ENCODE assay signal across 7 mouse cellular contexts in the genomic region with DNA sequence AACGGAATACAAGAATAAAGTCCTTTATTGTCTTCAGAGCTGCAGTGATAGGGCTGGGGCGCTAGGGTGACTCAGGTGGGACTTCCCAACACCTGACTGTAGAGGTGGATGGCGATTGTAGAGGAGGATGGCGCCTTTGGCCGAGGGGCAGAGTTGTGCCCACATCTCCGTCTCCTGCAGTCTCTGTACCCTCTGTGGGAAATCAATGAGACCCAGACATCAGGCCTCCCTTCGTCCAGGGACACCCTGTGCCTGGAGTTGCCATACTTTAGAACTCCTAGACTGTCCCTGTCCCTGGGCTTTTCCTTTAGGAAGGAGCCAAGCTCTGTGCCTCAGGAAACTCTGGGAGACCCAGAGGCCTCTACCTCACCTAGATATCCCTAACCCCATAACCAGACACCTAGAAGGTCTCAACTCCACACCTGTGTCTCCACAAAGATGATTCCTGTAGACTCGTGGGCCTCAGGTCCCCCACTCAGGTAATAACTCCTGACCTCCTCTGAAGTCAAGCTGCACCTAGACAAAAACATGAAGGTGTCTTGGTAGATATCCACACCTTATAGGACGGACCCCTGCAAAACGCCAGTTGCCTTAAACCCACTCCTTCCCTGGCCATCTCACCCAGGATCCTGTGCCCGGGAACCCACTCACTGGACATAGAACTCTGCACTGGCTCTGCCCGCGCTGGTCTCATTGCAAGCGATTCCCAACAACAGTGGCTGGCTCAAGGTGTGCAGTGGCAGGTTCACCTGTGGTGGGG. TPM values are rescaled to one million over a fixed set of nuclear protein-coding genes. Genes with fewer than 3 reads are reported as not detected.
DNase-seq lines count a peak whose midpoint lies in the region; ATAC-seq and TF ChIP-seq lines count a peak whose summit lies in the region.

No protein-coding gene starts in this region.

- no peak for DNase-seq in lung, postnatal 4 days
- DNase-seq in forebrain, embryonic 10.5 days (ENCODE audit: extremely low spot score, low spot score): no peak
- DNase-seq in limb, embryonic 10.5 days (ENCODE audit: low spot score): no peak
- DNase-seq in spleen, adult 18-20 months: no peak

- H3K4me3 ChIP-seq in lung, embryonic 16.5 days (ENCODE audit: low read length): peak overlapping the region; percentile 62
- H3K4me3 ChIP-seq in forebrain, embryonic 10.5 days: peak overlapping the region; percentile 66
- peak overlapping the region; percentile 69 for H3K4me3 ChIP-seq in limb, embryonic 10.5 days
- peak overlapping the region; percentile 48 for H3K4me3 ChIP-seq in olfactory bulb, adult 2 months (ENCODE audit: insufficient read depth, low read depth, low read length)

- no peak for TF ChIP-seq CTCF in olfactory bulb, adult 2 months (IDR thresholded peaks at IDR 0.05; ENCODE audit: insufficient read depth, low read depth, low read length)

- no peaks in the 10 kb centered on the region for H3K27me3 ChIP-seq in lung, embryonic 16.5 days (ENCODE audit: control insufficient read depth, insufficient read depth, low read depth, low read length)
- H3K27me3 ChIP-seq in forebrain, embryonic 10.5 days (ENCODE audit: poor library complexity, severe bottlenecking): no peaks in the 10 kb centered on the region
- no peaks in the 10 kb centered on the region for H3K27me3 ChIP-seq in limb, embryonic 10.5 days (ENCODE audit: low read depth, poor library complexity, severe bottlenecking)

- no peaks in the 10 kb centered on the region; the same call in 1 of the 2 replicates for H3K36me3 ChIP-seq in lung, embryonic 16.5 days (ENCODE audit: control insufficient read depth, insufficient read depth, low read length)
- H3K36me3 ChIP-seq in forebrain, embryonic 10.5 days (replicated peaks): peaks cover 7% of the 10 kb centered on the region
- peaks cover 4% of the 10 kb centered on the region for H3K36me3 ChIP-seq in limb, embryonic 10.5 days

- WGBS in lung, embryonic 16.5 days: 58% methylated on average over 14 of the region's 14 CpGs
- 64% methylated on average over 14 of the region's 14 CpGs for WGBS in forebrain, embryonic 10.5 days
- WGBS in limb, embryonic 10.5 days: 64% methylated on average over 14 of the region's 14 CpGs
- 59% methylated on average over 14 of the region's 14 CpGs for whole genome bisulfite sequencing in olfactory bulb, adult 2 months

- ATAC-seq in lung, embryonic 16.5 days (ENCODE audit: low read depth): no peak
- ATAC-seq in frontal cortex, adult (ENCODE audit: low TSS enrichment): no peak

- H3K9ac ChIP-seq in lung, embryonic 16.5 days (ENCODE audit: low read length): peak overlapping the region; percentile 61

- H3K27ac ChIP-seq in lung, embryonic 16.5 days (ENCODE audit: low read length): 0 out of 2 replicates have a peak overlapping the region, but pooled peaks have one; percentile 29
- peak overlapping the region; percentile 88 for H3K27ac ChIP-seq in forebrain, embryonic 10.5 days
- H3K27ac ChIP-seq in limb, embryonic 10.5 days: peak overlapping the region; percentile 86
- H3K27ac ChIP-seq in olfactory bulb, adult 2 months (ENCODE audit: insufficient read depth, low read depth, low read length): 0 out of 2 replicates have a peak overlapping the region, but pooled peaks have one; percentile 2

- peak overlapping the region; percentile 98 for H3K4me2 ChIP-seq in lung, embryonic 16.5 days (ENCODE audit: low read depth, low read length)

- TF ChIP-seq POLR2A in olfactory bulb, adult 2 months (IDR thresholded peaks at IDR 0.05; ENCODE audit: insufficient read depth, low read depth, low read length): no peak

- no peaks in the 10 kb centered on the region for H3K9me3 ChIP-seq in lung, embryonic 16.5 days (ENCODE audit: control insufficient read depth, low read length)
- no peaks in the 10 kb centered on the region for H3K9me3 ChIP-seq in forebrain, embryonic 10.5 days
- no peaks in the 10 kb centered on the region for H3K9me3 ChIP-seq in limb, embryonic 10.5 days (replicated peaks)

- peaks cover 31% of the 10 kb centered on the region for H3K4me1 ChIP-seq in lung, embryonic 16.5 days (replicated peaks; ENCODE audit: control insufficient read depth, insufficient read depth, low read length)
- H3K4me1 ChIP-seq in forebrain, embryonic 10.5 days: peaks cover 66% of the 10 kb centered on the region
- peaks cover 49% of the 10 kb centered on the region for H3K4me1 ChIP-seq in limb, embryonic 10.5 days
- H3K4me1 ChIP-seq in olfactory bulb, adult 2 months (ENCODE audit: control insufficient read depth, insufficient read depth, low read length): peaks cover 36% of the 10 kb centered on the region

RNA-seq across cellular contexts. Expression of a gene that starts 0.8 kb away (rescaled TPM):
- polyA plus RNA-seq in lung, embryonic 16.5 days (2015; fragmentation: Nextera tagmentation; extraction: Ambion mirVana): 26.4 and 30.3 TPM in 2 replicates
- polyA plus RNA-seq in forebrain, embryonic 10.5 days (2016; fragmentation: Nextera tagmentation; extraction: Ambion mirVana): 19.5 and 19.7 TPM in 2 replicates
- 17.4 and 19.4 TPM in 2 replicates for polyA plus RNA-seq in limb, embryonic 10.5 days (2016; fragmentation: Nextera tagmentation; extraction: Ambion mirVana)
- polyA plus RNA-seq in olfactory bulb, adult 2 months (2012; ENCODE audit: insufficient read depth, insufficient read length, low replicate concordance, missing spikeins): not detected in 2 replicates

RNA-seq across cellular contexts. Expression of a gene that starts 2.7 kb away (rescaled TPM):
- 22.6 and 23.7 TPM in 2 replicates for polyA plus RNA-seq in lung, embryonic 16.5 days (2015; fragmentation: Nextera tagmentation; extraction: Ambion mirVana)
- 18.4 TPM in 2 replicates for polyA plus RNA-seq in forebrain, embryonic 10.5 days (2016; fragmentation: Nextera tagmentation; extraction: Ambion mirVana)
- polyA plus RNA-seq in limb, embryonic 10.5 days (2016; fragmentation: Nextera tagmentation; extraction: Ambion mirVana): 21.1 and 21.2 TPM in 2 replicates
- not detected in 2 replicates for polyA plus RNA-seq in olfactory bulb, adult 2 months (2012; ENCODE audit: insufficient read depth, insufficient read length, low replicate concordance, missing spikeins)

RNA-seq across cellular contexts. Expression of a gene that starts 2.7 kb away (rescaled TPM):
- 10.9 and 12.3 TPM in 2 replicates for polyA plus RNA-seq in lung, embryonic 16.5 days (2015; fragmentation: Nextera tagmentation; extraction: Ambion mirVana)
- 10.0 and 10.4 TPM in 2 replicates for polyA plus RNA-seq in forebrain, embryonic 10.5 days (2016; fragmentation: Nextera tagmentation; extraction: Ambion mirVana)
- polyA plus RNA-seq in limb, embryonic 10.5 days (2016; fragmentation: Nextera tagmentation; extraction: Ambion mirVana): 7.4 and 10.6 TPM in 2 replicates
- not detected in 2 replicates for polyA plus RNA-seq in olfactory bulb, adult 2 months (2012; ENCODE audit: insufficient read depth, insufficient read length, low replicate concordance, missing spikeins)

RNA-seq across cellular contexts. Expression of a gene that starts 5.7 kb away (rescaled TPM):
- 20.8 and 28.9 TPM in 2 replicates for polyA plus RNA-seq in lung, embryonic 16.5 days (2015; fragmentation: Nextera tagmentation; extraction: Ambion mirVana)
- 31.0 and 32.9 TPM in 2 replicates for polyA plus RNA-seq in forebrain, embryonic 10.5 days (2016; fragmentation: Nextera tagmentation; extraction: Ambion mirVana)
- polyA plus RNA-seq in limb, embryonic 10.5 days (2016; fragmentation: Nextera tagmentation; extraction: Ambion mirVana): 41.1 and 41.7 TPM in 2 replicates
- polyA plus RNA-seq in olfactory bulb, adult 2 months (2012; ENCODE audit: insufficient read depth, insufficient read length, low replicate concordance, missing spikeins): not detected in 2 replicates

RNA-seq across cellular contexts. Expression of a gene that starts 12.9 kb away (rescaled TPM):
- 125 and 151 TPM in 2 replicates for polyA plus RNA-seq in lung, embryonic 16.5 days (2015; fragmentation: Nextera tagmentation; extraction: Ambion mirVana)
- polyA plus RNA-seq in forebrain, embryonic 10.5 days (2016; fragmentation: Nextera tagmentation; extraction: Ambion mirVana): 106 TPM in 2 replicates
- polyA plus RNA-seq in limb, embryonic 10.5 days (2016; fragmentation: Nextera tagmentation; extraction: Ambion mirVana): 94.0 and 102 TPM in 2 replicates
- polyA plus RNA-seq in olfactory bulb, adult 2 months (2012; ENCODE audit: insufficient read depth, insufficient read length, low replicate concordance, missing spikeins): not detected in 2 replicates

Comparison
In these comparisons a context has a peak if more than half of its experiments do, and no peak if none do; other contexts are left out.
1. H3K27ac ChIP-seq: peak in every context shown above with its lines; median percentile 88 in forebrain, embryonic 10.5 days; 86 in limb, embryonic 10.5 days; 29 in lung, embryonic 16.5 days; 2 in olfactory bulb, adult 2 months.
2. RNA of a gene that starts 0.8 kb away (polyA plus RNA-seq): 26.4 to 30.3 TPM in lung, embryonic 16.5 days, 19.5 to 19.7 TPM in forebrain, embryonic 10.5 days and 17.4 to 19.4 TPM in limb, embryonic 10.5 days; not detected in olfactory bulb, adult 2 months; every median in the first group is over 10 times any median in the second.
3. RNA of a gene that starts 2.7 kb away (polyA plus RNA-seq): 22.6 to 23.7 TPM in lung, embryonic 16.5 days, 21.1 to 21.2 TPM in limb, embryonic 10.5 days and 18.4 TPM in forebrain, embryonic 10.5 days; not detected in olfactory bulb, adult 2 months; every median in the first group is over 10 times any median in the second.
4. Peak in every context shown above with its lines, with median percentiles within 50 percentile points of each other: H3K4me3 ChIP-seq.